Mouse (Mus musculus) neural tube, embryonic 14.5 days (tissue): Measurements from ENCODE around the gene Syna. TPM values are rescaled to one million over a fixed set of nuclear protein-coding genes. Genes with fewer than 3 reads are reported as not detected.
A peak's percentile ranks its signal among the peaks of the same experiment; 100 is the strongest.

ENCODE experiments used
- ATAC-seq: fragments of 200-750 bp; cut with Nextera tagmentation; 2 replicates; pipeline ENCODE4 v1.8.0; 2017; ENCODE audit warnings: low read depth, mild to moderate bottlenecking, moderate TSS enrichment, moderate library complexity
- H3K27ac ChIP-seq: fragments of 300-500 bp; sonication (generic); 2 replicates; pipeline ENCODE4 v1.5.1; 2014; ENCODE audit warnings: low read depth, mild to moderate bottlenecking, control low read depth, low read length, moderate library complexity, mixed read lengths
- H3K27me3 ChIP-seq: fragments of 300-500 bp; sonication (generic); 2 replicates; pipeline ENCODE4 v1.6.1; 2014; ENCODE audit warnings: low read length; ENCODE audit not compliant: control insufficient read depth, insufficient read depth
- H3K36me3 ChIP-seq: fragments of 300-500 bp; sonication (generic); 2 replicates; pipeline ENCODE4 v1.6.1; 2014; ENCODE audit warnings: low read length, mixed read lengths; ENCODE audit not compliant: control insufficient read depth, insufficient read depth
- H3K4me1 ChIP-seq: fragments of 300-500 bp; sonication (generic); 2 replicates; pipeline ENCODE4 v1.6.1; 2014; ENCODE audit warnings: low read length; ENCODE audit not compliant: control insufficient read depth, insufficient read depth
- H3K4me2 ChIP-seq: fragments of 300-500 bp; sonication (generic); 2 replicates; pipeline ENCODE4 v1.6.1; 2014; ENCODE audit warnings: mild to moderate bottlenecking, low read depth, low read length, control low read depth
- H3K4me3 ChIP-seq: fragments of 300-500 bp; sonication (generic); 2 replicates; pipeline ENCODE4 v1.5.1; 2014; ENCODE audit warnings: low read depth, low read length, control low read depth, mixed read lengths
- H3K9ac ChIP-seq: fragments of 300-500 bp; sonication (generic); replicated peaks from 2 replicates; pipeline ENCODE4 v1.6.1; 2014; ENCODE audit warnings: low read depth, mild to moderate bottlenecking, control low read depth, low read length, mixed read lengths
- H3K9me3 ChIP-seq: fragments of 300-500 bp; sonication (generic); 2 replicates; pipeline ENCODE4 v1.6.1; 2016; ENCODE audit warnings: low read length; ENCODE audit not compliant: control insufficient read depth
- WGBS: fragments of 180-500 bp; shearing (Covaris S2); extraction: QIAGEN DNeasy Blood & Tissue Kit; methylation state at CpG from one replicate; pipeline ENCODE4 v1.1.7; 2014; 5-methylcytosine and 5-hydroxymethylcytosine counted together
- polyA plus RNA-seq: library from polyadenylated mRNA; unstranded; fragments of >200 nt; fragmentation: Nextera tagmentation; extraction: Ambion mirVana; gene quantifications from 2 replicates; pipeline ENCODE4 v1.2.1, GENCODE M21; 2014

The Syna gene
- polyA plus RNA-seq, 1 experiment from 2014 or later: not detected

DNA sequence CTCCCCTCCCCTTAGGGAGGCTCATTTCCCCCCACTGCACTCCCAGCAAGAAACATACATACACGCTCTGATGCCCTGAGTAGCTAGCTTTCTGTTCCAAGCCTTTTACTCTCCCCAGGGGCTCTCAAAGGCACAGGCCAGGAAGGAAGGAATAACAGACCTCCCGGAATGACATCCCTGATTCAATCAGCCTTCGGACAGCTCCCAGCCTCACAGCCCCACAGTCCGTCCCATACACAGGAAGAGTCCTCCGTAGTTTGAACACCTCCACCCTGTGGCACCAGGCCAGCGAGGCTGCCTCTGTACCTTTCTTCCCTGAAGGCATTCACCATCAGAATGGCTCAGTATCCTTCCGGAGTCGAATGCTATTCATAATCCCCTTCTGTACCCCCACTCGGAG, 31.5 kb downstream of the Syna start:
- Histone ChIP-seq H3K9ac (0 out of 2 replicates have a peak overlapping the region, but pooled peaks have one; percentile 16), H3K27ac (0 out of 2 replicates have a peak overlapping the region, but pooled peaks have one; percentile 48), H3K9me3 (no peaks in the 10 kb centered on the region), H3K4me1 (peaks cover 8% of the 10 kb centered on the region; the same call in 1 of the 2 replicates), H3K4me2 (no peak overlapping the region), H3K4me3 (no peak overlapping the region), H3K27me3 (no peaks in the 10 kb centered on the region), H3K36me3 (peaks cover 13% of the 10 kb centered on the region)
- ATAC-seq: no peak
- 28% methylated on average over 9 of the region's 9 CpGs for WGBS

- Histone ChIP-seq H3K27me3 (no peaks in the 10 kb centered on the region), H3K9ac (no peak overlapping the region), H3K36me3 (peaks cover 18% of the 10 kb centered on the region), H3K9me3 (no peaks in the 10 kb centered on the region), H3K4me1 (peaks cover 8% of the 10 kb centered on the region; the same call in 1 of the 2 replicates), H3K4me2 (no peak overlapping the region), H3K4me3 (no peak overlapping the region), H3K27ac (no peak overlapping the region)
- 93% methylated on average over 15 of the region's 15 CpGs for WGBS
- ATAC-seq: no peak
Observed at GRCm38 (mm10) chr5:134525971-134526711, 33.8 kb downstream of the Syna start.

- Histone ChIP-seq H3K4me1 (peaks cover 2% of the 10 kb centered on the region; the same call in 1 of the 2 replicates), H3K36me3 (peaks cover 33% of the 10 kb centered on the region), H3K27ac (no peak overlapping the region), H3K9ac (no peak overlapping the region), H3K4me2 (no peak overlapping the region), H3K4me3 (no peak overlapping the region), H3K9me3 (no peaks in the 10 kb centered on the region), H3K27me3 (no peaks in the 10 kb centered on the region)
- ATAC-seq: no peak
- 86% methylated on average over 5 of the region's 5 CpGs for WGBS
Observed at GRCm38 (mm10) chr5:134523728-134524127, 36.2 kb downstream of the Syna start.

GRCm38 (mm10) chr5:134522524-134522923, 37.4 kb downstream of the Syna start:
- Histone ChIP-seq H3K4me2 (no peak overlapping the region), H3K9ac (no peak overlapping the region), H3K27ac (no peak overlapping the region), H3K36me3 (peaks cover 40% of the 10 kb centered on the region), H3K4me3 (no peak overlapping the region), H3K4me1 (no peaks in the 10 kb centered on the region), H3K9me3 (no peaks in the 10 kb centered on the region), H3K27me3 (no peaks in the 10 kb centered on the region)
- 92% methylated on average over 22 of the region's 26 CpGs for WGBS
- no peak for ATAC-seq

GRCm38 (mm10) chr5:134521806-134522205, 38.2 kb downstream of the Syna start:
- Histone ChIP-seq H3K36me3 (peaks cover 47% of the 10 kb centered on the region), H3K4me1 (no peaks in the 10 kb centered on the region), H3K27me3 (no peaks in the 10 kb centered on the region), H3K9ac (no peak overlapping the region), H3K4me2 (no peak overlapping the region), H3K4me3 (no peak overlapping the region), H3K27ac (no peak overlapping the region), H3K9me3 (no peaks in the 10 kb centered on the region)
- no peak for ATAC-seq
- WGBS: 95% methylated on average over 6 of the region's 7 CpGs

GRCm38 (mm10) chr5:134521131-134521530, 38.8 kb downstream of the Syna start:
- no peak overlapping the region for H3K4me3 ChIP-seq
- 76% methylated on average over 2 of the region's 2 CpGs for WGBS
- no peak overlapping the region for H3K9ac ChIP-seq
- H3K36me3 ChIP-seq: peaks cover 54% of the 10 kb centered on the region
- H3K4me1 ChIP-seq: no peaks in the 10 kb centered on the region
- no peak overlapping the region for H3K4me2 ChIP-seq
- H3K27ac ChIP-seq: no peak overlapping the region
- no peaks in the 10 kb centered on the region for H3K27me3 ChIP-seq
- no peak for ATAC-seq
- no peaks in the 10 kb centered on the region for H3K9me3 ChIP-seq

DNA sequence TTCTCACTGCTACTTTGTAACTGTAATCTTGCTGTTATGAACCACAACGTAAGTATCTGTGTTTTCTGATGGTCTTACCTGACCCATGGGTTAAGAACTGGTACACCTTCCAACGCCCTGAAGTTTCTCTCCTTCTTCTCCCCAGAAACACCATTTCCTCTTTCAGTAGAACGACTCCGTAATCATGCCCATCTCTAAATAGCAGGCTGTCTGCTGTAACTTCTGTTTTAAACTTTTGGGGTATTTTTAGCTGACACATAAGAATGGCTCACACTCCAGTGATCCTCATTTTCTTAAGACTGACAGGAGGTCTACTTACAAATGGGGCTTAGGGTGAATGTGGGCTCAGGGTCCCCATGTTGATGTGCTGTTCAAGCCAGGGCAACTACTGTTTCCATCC, 39.9 kb downstream of the Syna start:
- ATAC-seq: no peak
- 95% methylated on average over 4 of the region's 4 CpGs for WGBS
- Histone ChIP-seq H3K9me3 (no peaks in the 10 kb centered on the region), H3K27ac (no peak overlapping the region), H3K4me3 (no peak overlapping the region), H3K4me1 (no peaks in the 10 kb centered on the region), H3K27me3 (no peaks in the 10 kb centered on the region), H3K9ac (no peak overlapping the region), H3K36me3 (peaks cover 61% of the 10 kb centered on the region), H3K4me2 (no peak overlapping the region)

- H3K4me3 ChIP-seq: no peak overlapping the region
- WGBS: 90% methylated on average over 5 of the region's 5 CpGs
- H3K36me3 ChIP-seq: peaks cover 66% of the 10 kb centered on the region
- H3K4me1 ChIP-seq: no peaks in the 10 kb centered on the region
- no peak overlapping the region for H3K27ac ChIP-seq
- no peak for ATAC-seq
- no peak overlapping the region for H3K4me2 ChIP-seq
- H3K9me3 ChIP-seq: no peaks in the 10 kb centered on the region
- no peak overlapping the region for H3K9ac ChIP-seq
- H3K27me3 ChIP-seq: no peaks in the 10 kb centered on the region
Observed at GRCm38 (mm10) chr5:134519471-134519870, 40.5 kb downstream of the Syna start.

GRCm38 (mm10) chr5:134512086-134512485, 47.9 kb downstream of the Syna start:
- Histone ChIP-seq H3K4me3 (no peak overlapping the region), H3K4me2 (no peak overlapping the region), H3K9ac (no peak overlapping the region), H3K36me3 (peaks cover 80% of the 10 kb centered on the region), H3K4me1 (peaks cover 5% of the 10 kb centered on the region; the same call in 1 of the 2 replicates), H3K9me3 (no peaks in the 10 kb centered on the region), H3K27me3 (no peaks in the 10 kb centered on the region), H3K27ac (peak overlapping the region; percentile 34)
- ATAC-seq: peak; percentile 88
- 32% methylated on average over 5 of the region's 5 CpGs for WGBS
